Mouse (Mus musculus) ES-Bruce4 (cell line): Measurements from ENCODE around the gene Spaca9. TPM values are rescaled to one million over a fixed set of nuclear protein-coding genes. Genes with fewer than 3 reads are reported as not detected.

Experiments
- H3K27ac ChIP-seq: 2 replicates; pipeline ENCODE4 v1.5.1; 2012; ENCODE audit warnings: low read length, inconsistent platforms; ENCODE audit not compliant: insufficient read depth
- H3K27me3 ChIP-seq: 2 replicates; pipeline ENCODE4 v1.6.1; 2012; ENCODE audit warnings: mild to moderate bottlenecking, low read length, inconsistent platforms; ENCODE audit not compliant: control insufficient read depth, poor library complexity, insufficient read depth, severe bottlenecking
- H3K36me3 ChIP-seq: 2 replicates; pipeline ENCODE4 v1.6.1; 2012; ENCODE audit warnings: inconsistent platforms, mild to moderate bottlenecking, low read length, moderate library complexity; ENCODE audit not compliant: control insufficient read depth, poor library complexity, insufficient read depth, severe bottlenecking
- H3K4me1 ChIP-seq: one replicate; pipeline ENCODE4 v1.8.1; 2011; ENCODE audit warnings: low read length; ENCODE audit not compliant: control insufficient read depth, insufficient read depth
- H3K4me3 ChIP-seq: 2 replicates; pipeline ENCODE4 v1.5.1; 2011; ENCODE audit warnings: low read depth, mild to moderate bottlenecking, low read length
- H3K9ac ChIP-seq: 2 replicates; pipeline ENCODE4 v1.6.1; 2012; ENCODE audit warnings: low read depth, mild to moderate bottlenecking, inconsistent platforms; ENCODE audit not compliant: poor library complexity, severe bottlenecking
- H3K9me3 ChIP-seq: replicated peaks from 2 replicates; pipeline ENCODE4 v1.6.1; 2012; ENCODE audit warnings: mild to moderate bottlenecking, low read length, inconsistent platforms; ENCODE audit not compliant: control insufficient read depth, poor library complexity, insufficient read depth, severe bottlenecking
- CTCF ChIP-seq: IDR thresholded peaks from one replicate; pipeline ENCODE4 v1.8.1; 2011; ENCODE audit warnings: low read depth, low read length
- EP300 ChIP-seq: IDR thresholded peaks from 2 replicates; pipeline ENCODE4 v1.6.1; 2011; ENCODE audit warnings: low read depth, low read length; ENCODE audit not compliant: insufficient read depth
- POLR2A ChIP-seq: IDR thresholded peaks from one replicate; pipeline ENCODE4 v1.8.1; 2011; ENCODE audit warnings: low read length; ENCODE audit not compliant: insufficient read depth
- polyA plus RNA-seq: library from polyadenylated mRNA; stranded (reverse); fragments of >200 nt; gene quantifications from 2 replicates; pipeline ENCODE4 v1.2.4, GENCODE M21; 2011; ENCODE audit warnings: low read depth; ENCODE audit not compliant: missing spikeins, insufficient read depth, insufficient read length

Gene Spaca9
- polyA plus RNA-seq, 1 experiment: 1.1 TPM

DNA sequence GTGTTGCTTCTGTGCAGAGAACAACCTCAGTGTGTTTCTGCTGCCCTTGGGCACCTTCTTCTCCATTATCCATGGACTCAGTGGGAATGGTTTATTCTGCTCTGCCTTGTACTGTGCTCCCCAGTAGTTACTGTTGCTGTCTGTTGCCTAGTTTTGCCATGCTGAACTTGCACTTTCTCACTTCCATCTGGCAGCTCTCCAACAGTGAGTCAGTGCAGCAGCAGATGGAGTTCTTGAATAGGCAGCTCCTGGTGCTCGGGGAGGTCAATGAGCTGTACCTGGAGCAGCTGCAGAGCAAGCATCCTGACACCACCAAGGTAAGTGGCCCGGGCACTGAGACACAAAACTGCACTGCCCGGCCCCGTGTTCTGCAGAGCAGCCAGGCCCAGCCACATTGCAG lies 17.8 kb downstream of the Spaca9 start:
- H3K36me3 ChIP-seq: peaks cover 28% of the 10 kb centered on the region

GRCm38 (mm10) chr2:28680710-28681109 lies 18.8 kb downstream of the Spaca9 start:
- Histone ChIP-seq H3K36me3 (peaks cover 28% of the 10 kb centered on the region), H3K27me3 (no peaks in the 10 kb centered on the region), H3K4me3 (no peak overlapping the region), H3K27ac (no peak overlapping the region), H3K4me1 (no peaks in the 10 kb centered on the region), H3K9me3 (no peaks in the 10 kb centered on the region), H3K9ac (no peak overlapping the region)
- TF ChIP-seq EP300: no peak
- no peak for TF ChIP-seq CTCF
- no peak for TF ChIP-seq POLR2A

More for the DNA sequence above, 17.8 kb downstream of the Spaca9 start:
- H3K4me3 ChIP-seq: no peak overlapping the region
- no peaks in the 10 kb centered on the region for H3K27me3 ChIP-seq
- H3K9me3 ChIP-seq: no peaks in the 10 kb centered on the region
- H3K4me1 ChIP-seq: no peaks in the 10 kb centered on the region
- TF ChIP-seq POLR2A (no peak), CTCF (no peak), EP300 (no peak)
- no peak overlapping the region for H3K9ac ChIP-seq
- no peak overlapping the region for H3K27ac ChIP-seq

- peaks cover 41% of the 10 kb centered on the region for H3K36me3 ChIP-seq
Measured at GRCm38 (mm10) chr2:28676005-28676404, 23.5 kb downstream of the Spaca9 start.

GRCm38 (mm10) chr2:28671438-28671837 lies 28.1 kb downstream of the Spaca9 start:
- H3K4me3 ChIP-seq: no peak overlapping the region
- no peak for TF ChIP-seq CTCF
- TF ChIP-seq EP300: no peak
- TF ChIP-seq POLR2A: no peak
- peaks cover 32% of the 10 kb centered on the region for H3K36me3 ChIP-seq
- no peaks in the 10 kb centered on the region for H3K9me3 ChIP-seq
- H3K9ac ChIP-seq: no peak overlapping the region
- no peak overlapping the region for H3K27ac ChIP-seq
- no peaks in the 10 kb centered on the region for H3K4me1 ChIP-seq
- H3K27me3 ChIP-seq: no peaks in the 10 kb centered on the region

More at GRCm38 (mm10) chr2:28676005-28676404, 23.5 kb downstream of the Spaca9 start:
- TF ChIP-seq POLR2A (no peak), EP300 (no peak), CTCF (no peak)
- H3K9me3 ChIP-seq: no peaks in the 10 kb centered on the region
- H3K27ac ChIP-seq: no peak overlapping the region
- no peak overlapping the region for H3K9ac ChIP-seq
- H3K4me1 ChIP-seq: no peaks in the 10 kb centered on the region
- no peak overlapping the region for H3K4me3 ChIP-seq
- no peaks in the 10 kb centered on the region for H3K27me3 ChIP-seq

DNA sequence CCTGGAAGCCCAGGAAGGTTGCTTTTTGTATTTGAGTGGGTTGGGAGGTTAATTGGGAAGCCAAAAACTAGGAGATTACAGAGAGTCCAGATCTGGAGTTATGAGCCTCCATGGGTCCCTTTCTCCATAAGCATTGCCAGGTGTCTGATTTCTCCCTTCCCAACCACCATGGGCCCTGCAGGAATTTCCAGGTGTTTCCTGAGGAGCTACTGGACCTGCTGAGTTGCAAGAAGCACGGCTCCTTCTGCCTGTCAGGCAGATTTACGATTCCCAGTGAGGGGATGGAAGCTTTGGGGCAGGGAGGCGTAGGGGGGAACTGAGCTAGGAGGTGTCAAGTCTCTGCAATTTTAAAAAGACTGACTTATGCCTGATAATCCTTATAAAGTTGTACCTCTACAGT lies 33.7 kb downstream of the Spaca9 start:
- Histone ChIP-seq H3K9ac (no peak overlapping the region), H3K4me3 (no peak overlapping the region), H3K36me3 (peaks cover 25% of the 10 kb centered on the region), H3K9me3 (no peaks in the 10 kb centered on the region), H3K4me1 (no peaks in the 10 kb centered on the region), H3K27ac (no peak overlapping the region), H3K27me3 (no peaks in the 10 kb centered on the region)
- TF ChIP-seq CTCF: no peak
- no peak for TF ChIP-seq POLR2A
- TF ChIP-seq EP300: no peak

DNA sequence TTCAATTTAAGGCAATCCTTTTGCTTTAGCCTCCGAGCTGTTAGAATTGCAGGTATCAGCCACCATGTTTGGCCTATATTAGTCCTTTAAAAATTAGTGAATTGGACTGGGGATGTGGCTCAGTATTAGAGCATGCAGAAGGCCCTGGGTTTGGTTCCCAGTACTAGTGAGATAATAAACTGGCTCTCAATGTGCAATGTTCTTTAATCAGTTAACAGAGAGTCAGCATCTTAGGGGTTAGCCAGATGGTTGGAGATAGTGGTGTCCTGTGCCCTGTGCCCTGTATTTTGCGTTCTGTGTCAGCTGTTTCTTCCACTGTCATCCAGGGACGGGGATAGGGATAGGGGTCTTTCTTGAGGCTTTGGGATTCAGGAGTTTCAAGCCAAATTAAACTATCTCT lies 36.6 kb downstream of the Spaca9 start:
- no peaks in the 10 kb centered on the region for H3K9me3 ChIP-seq
- no peak overlapping the region for H3K4me3 ChIP-seq
- H3K27ac ChIP-seq: no peak overlapping the region
- H3K9ac ChIP-seq: no peak overlapping the region
- H3K36me3 ChIP-seq: peaks cover 26% of the 10 kb centered on the region
- no peaks in the 10 kb centered on the region for H3K27me3 ChIP-seq
- no peak for TF ChIP-seq EP300
- no peak for TF ChIP-seq CTCF
- no peak for TF ChIP-seq POLR2A
- no peaks in the 10 kb centered on the region for H3K4me1 ChIP-seq

GRCm38 (mm10) chr2:28656216-28656615 lies 43.3 kb downstream of the Spaca9 start:
- TF ChIP-seq CTCF (no peak), EP300 (no peak), POLR2A (no peak)
- no peak overlapping the region for H3K9ac ChIP-seq
- peaks cover 3% of the 10 kb centered on the region; the same call in 1 of the 2 replicates for H3K36me3 ChIP-seq
- no peak overlapping the region for H3K4me3 ChIP-seq
- H3K27ac ChIP-seq: no peak overlapping the region
- H3K4me1 ChIP-seq: no peaks in the 10 kb centered on the region
- no peaks in the 10 kb centered on the region for H3K27me3 ChIP-seq
- H3K9me3 ChIP-seq: no peaks in the 10 kb centered on the region
